Mouse (Mus musculus) B cell, adult (primary cell): ENCODE results near the gene Snx13. TPM values are rescaled to one million over a fixed set of nuclear protein-coding genes. Genes with fewer than 3 reads are reported as not detected.

Experiments used
- total RNA-seq: library from RNA; stranded (reverse); gene quantifications from 4 replicates; pipeline ENCODE4 v1.2.4, GENCODE M21; 2023; ENCODE audit not compliant: inconsistent age

Gene Snx13
- total RNA-seq, result 34.4 to 40.0 TPM (median 38.0 TPM) in 4 replicates

GRCm38 (mm10) chr12:35046999-35047319 lies at the start of gene Snx13:
TSS of gene Snx13 (plus strand) at chr12:35047186.

Other genes starting within 250 kb of the Snx13 start
- 47.5 to 73.0 TPM (median 64.2 TPM) in 4 replicates for gene Hdac9, start 130.1 kb upstream of the Snx13 start, total RNA-seq
- gene Prps1l1, start 62.4 kb upstream of the Snx13 start, total RNA-seq, result not detected in 4 replicates